Mouse (Mus musculus): Measurements from ENCODE around the gene Cap2.

Cap2 gene

DNA sequence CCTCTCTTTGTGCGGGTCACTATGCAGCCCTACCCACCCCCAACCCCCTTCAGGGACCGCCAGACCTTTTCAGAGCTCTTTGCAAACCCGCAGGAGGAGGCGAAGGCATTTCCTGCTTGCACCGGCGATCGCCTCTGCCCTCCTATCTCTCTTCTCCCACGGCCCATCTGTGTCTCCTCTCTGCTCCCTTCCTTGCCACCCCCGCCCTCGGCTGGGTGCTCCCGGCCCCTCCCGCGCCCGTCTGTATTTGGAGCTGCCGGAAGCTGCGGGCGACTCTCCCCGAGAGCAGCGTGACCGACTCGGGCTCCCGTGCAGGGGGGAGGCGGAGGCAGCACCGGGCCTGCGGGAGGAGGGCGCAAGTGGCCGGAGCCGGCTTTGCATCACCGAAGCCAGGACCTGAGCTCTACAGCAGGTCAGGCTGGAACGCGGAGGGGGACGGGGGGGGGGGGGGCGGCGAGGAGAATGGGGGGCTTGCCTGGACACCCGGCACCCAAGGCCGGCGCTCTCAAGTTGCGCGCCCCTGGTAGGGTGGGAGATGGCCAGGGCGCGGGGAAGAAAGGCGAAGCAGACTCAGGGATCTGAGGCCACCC lies at the start of gene Cap2:
Gene Cap2 (plus strand): TSS at position 49 of the 590 bp plus-strand sequence.
- peak; percentile 80 to 83 for DNase-seq

GRCm38 (mm10) chr13:46459546-46459945 lies 42.1 kb upstream of the Cap2 start:
- DNase-seq: no peak

GRCm38 (mm10) chr13:46462280-46462679 lies 39.4 kb upstream of the Cap2 start:
- no peak for DNase-seq

DNA sequence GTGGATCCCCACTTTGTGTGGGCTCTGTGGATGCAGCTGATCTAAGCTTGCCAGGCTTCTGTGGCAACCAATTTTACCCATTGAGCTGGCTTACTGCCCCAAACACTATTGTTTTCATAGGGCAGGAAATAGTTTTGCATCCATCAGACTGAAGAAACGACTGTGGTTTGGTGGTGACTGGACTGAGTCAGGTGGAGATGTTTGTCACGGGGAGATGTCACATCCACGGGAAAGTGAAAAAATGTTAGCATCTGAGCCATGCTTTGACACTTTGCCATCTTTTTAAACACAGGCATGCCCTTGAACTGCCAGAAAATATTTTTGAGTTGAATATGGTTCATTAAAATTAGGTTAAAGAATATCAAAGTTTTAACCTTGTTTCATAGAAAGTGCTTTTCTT lies 37.9 kb upstream of the Cap2 start:
- DNase-seq: no peak

GRCm38 (mm10) chr13:46468251-46468650 lies 33.4 kb upstream of the Cap2 start:
- no peak for DNase-seq

DNA sequence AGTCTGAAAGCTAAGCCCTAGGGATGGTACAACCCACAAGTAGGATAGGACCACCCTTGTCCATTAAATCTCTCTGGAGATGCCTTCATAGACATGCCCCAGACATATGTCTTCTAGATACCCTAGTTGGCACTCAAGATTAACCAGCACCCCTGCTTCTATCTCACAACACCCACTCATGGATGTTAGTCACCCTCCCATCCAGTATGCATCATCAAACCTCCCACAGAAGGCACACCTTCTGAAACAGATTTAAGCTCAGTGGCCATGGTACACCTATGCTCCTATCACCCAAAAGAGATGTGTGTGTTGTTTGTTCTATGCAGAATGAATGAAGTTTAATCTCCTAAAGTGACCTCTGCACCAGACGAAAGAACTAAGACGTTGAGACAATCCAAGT lies 32.1 kb upstream of the Cap2 start:
- no peak for DNase-seq

- no peak for DNase-seq
Observed at GRCm38 (mm10) chr13:46481271-46481670, 20.4 kb upstream of the Cap2 start.

GRCm38 (mm10) chr13:46485605-46486004 lies 16.0 kb upstream of the Cap2 start:
- DNase-seq: no peak

DNA sequence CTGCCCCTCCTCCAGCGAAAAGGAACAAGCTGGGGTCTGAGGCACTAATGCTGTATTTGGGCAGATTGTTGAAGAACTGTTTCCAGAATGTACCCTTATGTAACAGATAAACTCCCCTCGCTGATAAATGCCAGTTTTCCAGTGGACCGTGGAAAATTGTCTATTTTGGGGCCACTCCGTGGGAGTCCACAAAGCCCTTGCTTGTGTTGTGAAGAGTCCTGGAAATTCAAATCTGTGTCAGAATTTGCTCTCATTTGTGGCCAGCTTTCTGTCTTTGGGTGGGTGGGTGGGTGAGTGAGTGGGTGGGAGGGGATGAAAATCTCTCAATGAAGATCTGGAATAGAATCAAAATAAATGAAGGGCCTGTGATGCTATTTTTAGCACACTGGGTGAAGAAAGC lies 13.5 kb upstream of the Cap2 start:
- DNase-seq: peak; percentile 24 to 34

DNA sequence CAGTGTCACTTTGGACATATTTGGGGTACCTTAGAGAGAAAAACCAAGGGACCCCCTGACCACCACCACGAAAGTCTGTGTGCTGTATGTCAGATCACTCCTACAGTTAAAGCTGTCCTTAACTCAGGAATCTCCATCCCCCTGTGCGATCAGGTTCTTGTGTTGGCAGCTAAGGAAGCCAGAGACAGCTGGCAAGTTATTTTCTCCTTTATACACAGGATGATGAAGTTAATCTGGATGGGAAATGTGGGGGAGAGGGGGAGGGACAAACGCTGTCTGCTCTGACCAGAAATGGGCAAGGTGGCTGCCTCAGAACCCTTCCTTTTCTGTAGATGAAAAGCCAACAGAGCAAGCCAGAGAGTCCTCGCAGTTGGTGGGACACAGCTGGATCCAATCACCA lies 11.0 kb upstream of the Cap2 start:
- no peak for DNase-seq

- DNase-seq: peak; percentile 36 to 41
Observed at GRCm38 (mm10) chr13:46502390-46502891, 793 bp downstream of the Cap2 start.

GRCm38 (mm10) chr13:46507944-46508343 lies 6.3 kb downstream of the Cap2 start:
- DNase-seq: no peak

DNA sequence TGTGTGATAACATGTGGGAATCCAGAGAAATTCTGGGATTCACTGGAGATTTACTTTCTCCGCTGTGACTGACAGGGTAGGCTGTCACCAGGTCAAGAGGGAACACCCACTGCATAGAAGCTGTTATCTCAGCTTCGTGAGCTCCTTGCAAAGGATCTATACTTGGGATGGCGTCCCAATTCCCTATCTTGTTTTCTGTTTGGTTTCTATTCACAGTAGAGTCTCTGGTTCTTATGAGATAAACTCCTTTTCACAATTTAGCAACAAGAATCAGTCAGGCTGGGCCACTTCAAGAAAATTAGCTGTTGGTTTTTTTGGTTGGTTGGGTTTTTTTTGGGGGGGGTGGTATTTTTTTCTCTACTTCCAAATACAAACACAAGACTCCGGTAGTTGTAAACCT lies 7.2 kb downstream of the Cap2 start:
- DNase-seq: no peak

DNA sequence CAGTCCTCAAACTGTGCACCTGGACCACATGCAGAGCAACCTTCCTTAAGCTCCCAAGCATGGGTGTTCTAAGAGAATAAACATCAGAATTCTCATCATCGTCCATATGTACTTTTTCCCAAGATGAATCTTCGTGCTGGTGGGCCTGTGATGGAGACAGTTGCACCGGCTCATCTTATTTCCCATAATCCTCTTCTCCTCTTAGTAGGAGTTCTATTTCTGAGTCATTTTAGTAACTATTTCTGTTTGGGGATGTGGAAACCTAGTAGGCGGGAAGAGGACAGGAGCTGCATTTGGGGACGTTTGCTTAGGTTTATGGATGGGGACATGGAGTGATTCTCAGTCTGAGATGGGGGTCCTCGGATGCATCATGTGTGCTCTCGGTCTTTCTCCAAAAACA lies 8.8 kb downstream of the Cap2 start:
- no peak for DNase-seq

- DNase-seq: no peak
Observed at GRCm38 (mm10) chr13:46514484-46514883, 12.8 kb downstream of the Cap2 start.

DNA sequence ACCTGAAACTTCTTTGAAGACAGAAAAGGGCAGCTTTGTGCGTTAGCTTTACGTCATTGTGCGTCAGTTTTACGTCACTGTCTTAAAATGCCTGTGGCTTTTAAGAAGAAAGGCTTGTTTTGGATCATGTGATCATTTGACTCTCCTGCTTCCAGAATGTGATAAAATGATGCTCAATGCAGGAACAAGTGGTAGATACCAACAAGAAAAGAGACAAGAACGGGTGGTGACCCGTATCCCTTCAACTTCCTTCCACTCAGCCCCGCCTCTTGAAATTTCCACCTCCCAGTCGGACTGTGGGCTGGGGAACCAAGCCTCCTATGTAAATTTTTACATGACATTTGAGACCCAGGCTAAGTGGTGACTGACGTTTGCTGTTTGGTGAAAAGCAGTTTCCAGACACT lies 13.5 kb downstream of the Cap2 start:
- DNase-seq: no peak

DNA sequence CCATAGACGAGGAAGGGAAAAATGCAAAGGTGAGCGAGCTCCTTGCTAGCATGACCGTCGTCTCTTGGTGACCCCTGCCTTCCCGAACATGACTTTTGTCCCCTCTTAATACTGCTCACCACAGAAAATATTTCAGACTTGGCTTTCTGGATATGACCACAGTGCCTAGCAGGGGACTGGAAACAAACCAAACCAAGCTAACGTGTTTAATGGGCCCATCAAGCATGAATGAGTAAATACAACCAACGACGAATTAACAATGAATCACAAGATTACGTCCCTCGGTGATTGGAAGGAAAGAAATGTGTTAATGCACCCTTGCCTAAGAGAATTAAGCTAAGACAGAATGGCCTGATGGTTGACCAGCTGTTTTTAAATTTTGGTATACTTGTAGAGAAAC lies 13.9 kb downstream of the Cap2 start:
- DNase-seq: peak; percentile 55 to 56

DNA sequence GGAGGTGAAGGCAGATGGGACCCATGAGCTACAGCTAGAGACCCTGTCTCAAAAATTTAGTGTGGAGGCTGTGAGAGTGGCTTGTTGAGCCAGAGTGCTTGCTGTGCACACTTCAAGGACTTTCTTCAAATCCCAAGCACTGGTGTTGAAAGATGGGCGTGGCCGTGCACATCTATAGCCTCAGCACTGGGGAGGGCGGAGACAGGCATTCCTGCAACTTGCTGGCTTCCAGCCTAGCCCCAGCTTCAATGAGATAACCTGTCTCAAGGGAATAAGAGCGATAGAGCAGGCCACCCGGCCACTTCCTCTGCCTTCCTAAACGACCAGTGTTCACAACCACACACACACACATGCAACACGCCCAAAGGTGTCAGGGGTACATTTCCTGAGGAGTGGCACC lies 14.5 kb downstream of the Cap2 start:
- no peak for DNase-seq

- DNase-seq: peak; percentile 74 to 86
Observed at GRCm38 (mm10) chr13:46517211-46517685, 15.6 kb downstream of the Cap2 start.

- DNase-seq: no peak
Observed at GRCm38 (mm10) chr13:46521482-46521881, 19.8 kb downstream of the Cap2 start.

- DNase-seq: peak; percentile 65 to 78
Observed at GRCm38 (mm10) chr13:46522798-46523197, 21.1 kb downstream of the Cap2 start.

- DNase-seq: peak; percentile 59 to 61
Observed at GRCm38 (mm10) chr13:46523235-46523634, 21.6 kb downstream of the Cap2 start.

DNA sequence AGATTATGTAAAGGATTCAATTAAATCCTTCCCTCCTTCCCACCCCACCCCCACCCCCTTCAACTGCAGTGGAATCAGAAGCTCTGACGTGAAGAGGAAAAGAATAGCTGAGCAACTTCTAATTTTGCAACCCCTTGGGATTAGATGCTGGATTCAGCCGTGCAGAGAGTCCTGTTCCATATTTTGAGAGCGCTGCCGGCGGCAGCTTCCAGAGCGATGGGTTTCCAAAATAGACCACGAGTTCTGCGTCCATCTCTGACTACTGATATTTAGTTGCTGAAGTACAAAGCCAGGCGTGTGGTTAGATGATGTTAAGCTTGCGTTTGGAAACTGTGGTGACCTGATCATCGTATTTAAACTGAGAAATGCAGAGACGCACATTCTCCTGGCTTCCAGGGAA lies 22.1 kb downstream of the Cap2 start:
- DNase-seq: no peak

- DNase-seq: no peak
Observed at GRCm38 (mm10) chr13:46525295-46526255, 23.9 kb downstream of the Cap2 start.

All from cerebellum, postnatal 10 days (tissue).